Mouse (Mus musculus): ENCODE data around the gene Rhox2a. TPM values are rescaled to one million over a fixed set of nuclear protein-coding genes. Genes with fewer than 3 reads are reported as not detected.

The Rhox2a gene
- 0.10 TPM in 1 of 2 replicates, not detected in the other for polyA plus RNA-seq (2012; rRNA removed)

GRCm38 (mm10) chrX:37244676-37245075 is at the start of gene Rhox2a:
Gene Rhox2a, plus strand, starts transcription at chrX:37244976.

GRCm38 (mm10) chrX:37210941-37211340 is 33.8 kb upstream of the Rhox2a start, which contains the start of gene Gm9:
Gene Gm9, minus strand, starts transcription at chrX:37211041.

GRCm38 (mm10) chrX:37222158-37222557 is 22.6 kb upstream of the Rhox2a start, which contains the start of gene Rhox1:
Gene Rhox1, minus strand, starts transcription at chrX:37222258.

DNA sequence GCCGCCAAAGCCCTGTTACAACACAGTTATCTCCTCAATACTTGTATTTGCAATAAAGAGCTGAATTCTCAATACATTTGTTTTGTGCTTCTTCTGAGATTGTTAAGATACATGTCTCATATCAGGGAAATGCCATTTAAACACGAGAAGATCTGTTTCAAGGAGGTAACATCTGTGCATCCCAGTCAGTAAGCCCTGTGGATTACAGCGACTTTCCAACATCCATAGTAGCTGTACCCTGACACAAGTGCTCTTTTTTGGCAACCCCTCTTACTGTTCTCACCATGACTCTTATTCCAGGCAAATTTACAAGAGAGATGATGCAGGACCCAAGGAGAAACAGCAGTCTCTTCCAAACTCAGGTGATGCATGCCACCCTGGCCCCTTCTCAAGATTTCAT is 4.8 kb downstream of the Rhox2a start, which contains the start of gene Rhox3a:
Gene Rhox3a (plus strand): TSS at position 301 of the 400 bp plus-strand sequence.

GRCm38 (mm10) chrX:37265038-37265437 is 20.3 kb downstream of the Rhox2a start, which contains the start of gene Rhox4a:
Gene Rhox4a, plus strand, starts transcription at chrX:37265338.

Other genes starting within 250 kb of the Rhox2a start
- not detected in 2 replicates for gene Sowahd, start 196.1 kb upstream of the Rhox2a start, polyA plus RNA-seq (2012; rRNA removed)
- 779 and 800 TPM in 2 replicates for gene Rpl39, start 159.6 kb upstream of the Rhox2a start, polyA plus RNA-seq (2012; rRNA removed)
- 43.8 and 50.5 TPM in 2 replicates for gene Upf3b, start 134.7 kb upstream of the Rhox2a start, polyA plus RNA-seq (2012; rRNA removed)
- 9.3 and 9.5 TPM in 2 replicates for gene Nkap, start 118.2 kb upstream of the Rhox2a start, polyA plus RNA-seq (2012; rRNA removed)
- 0.23 and 0.25 TPM in 2 replicates for gene Akap14, start 76.1 kb upstream of the Rhox2a start, polyA plus RNA-seq (2012; rRNA removed)
- gene Ndufa1, start 53.8 kb upstream of the Rhox2a start, polyA plus RNA-seq (2012; rRNA removed) = 320 and 343 TPM in 2 replicates
- 10.2 and 11.0 TPM in 2 replicates for gene Rnf113a1, start 53.7 kb upstream of the Rhox2a start, polyA plus RNA-seq (2012; rRNA removed)
- not detected in 2 replicates for gene Gm9, start 33.9 kb upstream of the Rhox2a start, polyA plus RNA-seq (2012; rRNA removed)
- gene Rhox1, start 22.7 kb upstream of the Rhox2a start, polyA plus RNA-seq (2012; rRNA removed) = not detected in 2 replicates
- gene Rhox3a, start 4.9 kb downstream of the Rhox2a start, polyA plus RNA-seq (2012; rRNA removed) = not detected in 2 replicates
- not detected in 2 replicates for gene Rhox4a, start 20.4 kb downstream of the Rhox2a start, polyA plus RNA-seq (2012; rRNA removed)
- gene Rhox3a2, start 135.1 kb downstream of the Rhox2a start, polyA plus RNA-seq (2012; rRNA removed) = not detected in 2 replicates
- 0.06 and 0.21 TPM in 2 replicates for gene Rhox4a2, start 145.9 kb downstream of the Rhox2a start, polyA plus RNA-seq (2012; rRNA removed)
- not detected in 2 replicates for gene Rhox2b, start 167.1 kb downstream of the Rhox2a start, polyA plus RNA-seq (2012; rRNA removed)
- gene Rhox4b, start 187.5 kb downstream of the Rhox2a start, polyA plus RNA-seq (2012; rRNA removed) = 0.28 TPM in 1 of 2 replicates, not detected in the other
- 0.21 TPM in 1 of 2 replicates, not detected in the other for gene Rhox2c, start 208.7 kb downstream of the Rhox2a start, polyA plus RNA-seq (2012; rRNA removed)
- gene Rhox3c, start 213.6 kb downstream of the Rhox2a start, polyA plus RNA-seq (2012; rRNA removed) = not detected in 2 replicates
- gene Rhox4c, start 235.4 kb downstream of the Rhox2a start, polyA plus RNA-seq (2012; rRNA removed) = not detected in 2 replicates
- not detected in 2 replicates for gene Rhox2d, start 248.5 kb downstream of the Rhox2a start, polyA plus RNA-seq (2012; rRNA removed)